Mouse (Mus musculus) CH12.LX (cell line): ENCODE data around the gene Hdc. TPM values are rescaled to one million over a fixed set of nuclear protein-coding genes. Genes with fewer than 3 reads are reported as not detected.

Experiments used
- DNase-seq: peaks from one replicate; pipeline ENCODE4 v3.0.0-alpha.2; 2013; ENCODE audit errors: extremely low read depth
- H3K27ac ChIP-seq: 2 replicates; pipeline ENCODE4 v1.5.1; 2012; ENCODE audit warnings: low read depth, mild to moderate bottlenecking, control low read depth, moderate library complexity; ENCODE audit not compliant: insufficient read depth
- H3K27me3 ChIP-seq: replicated peaks from 2 replicates; pipeline ENCODE3; 2012; ENCODE audit warnings: inconsistent platforms
- H3K36me3 ChIP-seq, 2 experiments: replicated peaks in 1 of 2; 2 replicates each; pipeline versions ENCODE3 to v1.6.1; 2012; ENCODE audit warnings: inconsistent platforms in 1 of 2, low read length in 1 of 2, mild to moderate bottlenecking in 1 of 2, mixed read lengths in 1 of 2, moderate library complexity in 1 of 2; ENCODE audit not compliant: control insufficient read depth in 1 of 2, insufficient read depth in 1 of 2
- H3K4me1 ChIP-seq, 2 experiments: 2 replicates each; pipeline ENCODE4 v1.6.1; 2012; ENCODE audit warnings: inconsistent platforms in 1 of 2, moderate library complexity in 1 of 2; ENCODE audit not compliant: insufficient read depth in 2 of 2, control insufficient read depth in 1 of 2
- H3K4me2 ChIP-seq: 2 replicates; pipeline ENCODE4 v1.6.1; 2012; ENCODE audit warnings: low read depth, mild to moderate bottlenecking, control low read depth; ENCODE audit not compliant: poor library complexity, insufficient read depth, severe bottlenecking
- H3K4me3 ChIP-seq, 3 experiments: fragments of 150-350 bp in 1 of 3; sonication (generic) in 1 of 3; replicated peaks in 1 of 3; 2 replicates each; pipeline versions ENCODE3 to v1.5.1; 2011 to 2012; ENCODE audit warnings: low read depth in 2 of 3, low read length in 2 of 3, mild to moderate bottlenecking in 2 of 3, moderate library complexity in 2 of 3, control low read depth in 1 of 3, improper control_type of control experiment in 1 of 3, inconsistent platforms in 1 of 3, mixed read lengths in 1 of 3; ENCODE audit not compliant: poor library complexity in 1 of 3
- H3K79me2 ChIP-seq: replicated peaks from 2 replicates; pipeline ENCODE4 v1.6.1; 2012; ENCODE audit warnings: mild to moderate bottlenecking, moderate library complexity; ENCODE audit not compliant: control insufficient read depth, poor library complexity, insufficient read depth, severe bottlenecking; ENCODE audit errors: extremely low read depth
- H3K9ac ChIP-seq: 2 replicates; pipeline ENCODE4 v1.6.1; 2012; ENCODE audit warnings: low read depth, mild to moderate bottlenecking, control low read depth, moderate library complexity; ENCODE audit not compliant: insufficient read depth
- H3K9me3 ChIP-seq: replicated peaks from 2 replicates; pipeline ENCODE3; 2012; ENCODE audit warnings: low read length, inconsistent platforms, mixed read lengths
- CHD1 ChIP-seq: IDR thresholded peaks from 2 replicates; pipeline ENCODE4 v1.6.1; 2012; ENCODE audit warnings: low read depth, low read length, improper control_type of control experiment, inconsistent platforms
- E2F4 ChIP-seq: IDR thresholded peaks from 2 replicates; pipeline ENCODE4 v1.6.1; 2011; ENCODE audit warnings: low read depth, low read length, improper control_type of control experiment; ENCODE audit not compliant: insufficient replicate concordance
- EP300 ChIP-seq: IDR thresholded peaks from 2 replicates; pipeline ENCODE4 v1.6.1; 2011; ENCODE audit warnings: low read length, improper control_type of control experiment
- IRF4 ChIP-seq: IDR thresholded peaks from 2 replicates; pipeline ENCODE4 v1.6.1; 2014; ENCODE audit warnings: low read depth, mild to moderate bottlenecking, inconsistent platforms, low read length, improper control_type of control experiment
- KAT2A ChIP-seq: IDR thresholded peaks from 2 replicates; pipeline ENCODE4 v1.6.1; 2012; ENCODE audit warnings: low read length, improper control_type of control experiment, inconsistent platforms; ENCODE audit not compliant: insufficient replicate concordance
- MAFK ChIP-seq: IDR thresholded peaks from 2 replicates; pipeline ENCODE4 v1.6.1; 2011; ENCODE audit warnings: low read length, improper control_type of control experiment; ENCODE audit not compliant: insufficient replicate concordance
- MEF2A ChIP-seq: IDR thresholded peaks from 2 replicates; pipeline ENCODE4 v1.6.1; 2014; ENCODE audit warnings: low read depth, mild to moderate bottlenecking, inconsistent platforms, low read length, improper control_type of control experiment, borderline replicate concordance
- MXI1 ChIP-seq: IDR thresholded peaks from 2 replicates; pipeline ENCODE4 v1.6.1; 2011; ENCODE audit warnings: mild to moderate bottlenecking, low read depth, low read length, improper control_type of control experiment
- MYC ChIP-seq: IDR thresholded peaks from 2 replicates; pipeline ENCODE4 v1.6.1; 2011; ENCODE audit warnings: low read depth, mild to moderate bottlenecking, improper control_type of control experiment, low read length
- PAX5 ChIP-seq: IDR thresholded peaks from 2 replicates; pipeline ENCODE4 v1.6.1; 2012; ENCODE audit warnings: low read length, inconsistent platforms, mixed read lengths
- SMC3 ChIP-seq: IDR thresholded peaks from 2 replicates; pipeline ENCODE4 v1.6.1; 2011; ENCODE audit warnings: low read depth, low read length, improper control_type of control experiment
- TBP ChIP-seq: conservative IDR thresholded peaks from 2 replicates; pipeline ENCODE4 v1.6.1; 2011; ENCODE audit warnings: low read depth, low read length, improper control_type of control experiment
- TCF12 ChIP-seq: IDR thresholded peaks from 2 replicates; pipeline ENCODE4 v1.6.1; 2014; ENCODE audit warnings: low read depth, mild to moderate bottlenecking, inconsistent platforms, low read length, improper control_type of control experiment
- USF1 ChIP-seq: IDR thresholded peaks from 2 replicates; pipeline ENCODE4 v1.6.1; 2014; ENCODE audit warnings: low read depth, mild to moderate bottlenecking, inconsistent platforms, low read length, improper control_type of control experiment
- USF2 ChIP-seq: conservative IDR thresholded peaks from 2 replicates; pipeline ENCODE4 v1.6.1; 2011; ENCODE audit warnings: low read depth, low read length, improper control_type of control experiment
- dilution Hi-C: fragments of 300-500 bp; cut with MboI; formaldehyde crosslinking; loops from 2 replicates; pipeline ENCODE4 v1.14.3; 2020; ENCODE audit warnings: low sequenced_read_pairs; ENCODE audit not compliant: extremely low pct_unique_long_range_greater_than_20kb, extremely low pct_ligation_motif_present
- in situ Hi-C: fragments of 300-500 bp; cut with MboI; formaldehyde crosslinking; loops from 3 replicates; pipeline ENCODE4 v1.14.3; 2019; ENCODE audit warnings: low sequenced_read_pairs, low pct_ligation_motif_present, low pct_unique_long_range_greater_than_20kb, mixed read lengths
- polyA plus RNA-seq: library from polyadenylated mRNA; unstranded; fragments of >175 nt; gene quantifications from 2 replicates; pipeline ENCODE4 v1.2.1, GENCODE M21; 2012; ENCODE audit warnings: low read depth; ENCODE audit not compliant: insufficient read length
- total RNA-seq, 2 experiments: library from RNA; depleted of rRNA; stranded (reverse); fragments of 300-350 nt in 1 of 2; fragments of >200 nt in 1 of 2; gene quantifications; 2 replicates each; pipeline ENCODE4 v1.2.3; 2012 to 2014

The Hdc gene
- total and polyA plus RNA-seq, 3 experiments: 1.5 to 1.8 (median 1.6) TPM

- peaks cover 3 to 9% of the 10 kb centered on the region in 2 experiments; a peak in 3 of 4 replicates for H3K4me1 ChIP-seq
- H3K9me3 ChIP-seq: peaks cover 6% of the 10 kb centered on the region
- H3K79me2 ChIP-seq: no peaks in the 10 kb centered on the region
- dilution Hi-C loops: no loop called here
- H3K27ac ChIP-seq: no peak overlapping the region
- H3K27me3 ChIP-seq: no peaks in the 10 kb centered on the region
- in situ Hi-C loops: no loop called here
- H3K9ac ChIP-seq: no peak overlapping the region
- TF ChIP-seq E2F4 (no peak), IRF4 (no peak), EP300 (no peak), KAT2A (no peak), MEF2A (no peak), USF1 (no peak), CHD1 (no peak), TBP (no peak), MAFK (no peak), SMC3 (no peak), PAX5 (no peak)
- no peak overlapping the region for H3K4me2 ChIP-seq
- H3K4me3 ChIP-seq: no peak overlapping the region
- no peaks in the 10 kb centered on the region for H3K36me3 ChIP-seq
- no peak for DNase-seq
Observed at GRCm38 (mm10) chr2:126551896-126552295, 67.2 kb downstream of the Hdc start.

GRCm38 (mm10) chr2:126551244-126551890 lies 67.7 kb downstream of the Hdc start:
- TF ChIP-seq SMC3 (no peak), MYC (no peak), MXI1 (no peak), IRF4 (no peak), USF2 (no peak), TCF12 (no peak)
- peaks cover 3 to 9% of the 10 kb centered on the region in 2 experiments; a peak in 3 of 4 replicates for H3K4me1 ChIP-seq
- no peaks in the 10 kb centered on the region for H3K27me3 ChIP-seq
- H3K4me3 ChIP-seq: no peak overlapping the region
- in situ Hi-C loops: no loop called here
- H3K9me3 ChIP-seq: peaks cover 6% of the 10 kb centered on the region
- dilution Hi-C loops: no loop called here
- H3K79me2 ChIP-seq: no peaks in the 10 kb centered on the region
- DNase-seq: no peak
- no peak overlapping the region for H3K4me2 ChIP-seq
- no peaks in the 10 kb centered on the region for H3K36me3 ChIP-seq
- H3K9ac ChIP-seq: no peak overlapping the region
- H3K27ac ChIP-seq: no peak overlapping the region
